ENCODE assay signal across 11 mouse cellular contexts in genomic region chr7:83597063-83597462, GRCm38 (mm10). TPM values are rescaled to one million over a fixed set of nuclear protein-coding genes. Genes with fewer than 3 reads are reported as not detected.
"Had no signal": no experiment of that assay in that cellular context is flagged by ENCODE, and none has a peak within 500 bp of the region (broad histone marks: within the 10 kb centered on the region; RNA-seq: fewer than 3 reads in every experiment).

No protein-coding gene starts in this region.

- DNase-seq: kidney, adult 2 months; kidney, postnatal 10 days; kidney, postnatal 36 days; layer of hippocampus, postnatal 36 days; liver, embryonic 13.5 days; lung, adult 2 months; lung, postnatal 14 days; lung, postnatal 4 days; thymus, postnatal 25 days had no signal

- ATAC-seq: midbrain, embryonic 15.5 days had no signal

RNA-seq across cellular contexts. Expression of gene Tmc3, which starts 12.3 kb away (rescaled TPM):
- polyA plus RNA-seq: lung, embryonic 16.5 days had no signal
